Mouse (Mus musculus) C2C12 (cell line): ENCODE measurements around the gene Trdn.

ENCODE experiments used
- CEBPB ChIP-seq: IDR thresholded peaks from one replicate; pipeline ENCODE4 v1.6.1; 2011; ENCODE audit warnings: low read depth, mild to moderate bottlenecking, control low read depth, moderate library complexity
- CTCF ChIP-seq: IDR thresholded peaks from one replicate; pipeline ENCODE4 v1.5.1; 2011; ENCODE audit not compliant: control insufficient read depth, insufficient read depth, insufficient read length
- FOSL1 ChIP-seq: IDR thresholded peaks from one replicate; pipeline ENCODE4 v1.8.0; 2011; ENCODE audit warnings: mild to moderate bottlenecking, low read length; ENCODE audit not compliant: poor library complexity, insufficient read depth, severe bottlenecking
- MAX ChIP-seq: IDR thresholded peaks from one replicate; pipeline ENCODE4 v1.6.1; 2011; ENCODE audit warnings: mild to moderate bottlenecking, control low read depth
- MYOD1 ChIP-seq: IDR thresholded peaks from one replicate; pipeline ENCODE4 v1.6.1; 2011; ENCODE audit warnings: low read depth; ENCODE audit not compliant: control insufficient read depth, insufficient read length
- MYOG ChIP-seq: IDR thresholded peaks from one replicate; pipeline ENCODE4 v1.6.1; 2011; ENCODE audit not compliant: control insufficient read depth, insufficient read length; ENCODE audit errors: extremely low read depth

DNA sequence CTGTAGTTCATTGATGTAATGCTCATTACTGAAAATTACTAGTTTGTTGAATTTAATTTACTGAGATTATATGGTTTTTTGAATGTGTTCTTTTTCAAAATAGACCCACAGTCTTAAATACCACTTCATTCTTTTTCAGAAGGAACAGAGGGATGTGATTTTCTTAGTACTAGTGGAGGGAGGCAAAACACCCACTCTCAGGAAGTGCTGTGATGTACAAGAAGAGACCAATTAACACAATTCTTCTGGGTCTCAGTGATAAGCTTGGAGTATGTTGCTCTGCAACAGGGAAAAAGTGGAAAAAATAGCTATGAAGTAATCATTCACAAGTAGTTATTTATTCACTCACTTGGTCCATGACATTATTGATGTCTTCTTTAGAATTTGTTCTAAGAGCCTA is 286.2 kb downstream of the Trdn start:
- no peak for TF ChIP-seq CTCF
- no peak for TF ChIP-seq MYOG
- no peak for TF ChIP-seq MYOD1
- TF ChIP-seq FOSL1: no peak
- TF ChIP-seq MAX: no peak
- no peak for TF ChIP-seq CEBPB
